Mouse (Mus musculus) gonadal fat pad, adult 2 months (tissue): Measurements from ENCODE around the gene Gjc1. TPM values are rescaled to one million over a fixed set of nuclear protein-coding genes. Genes with fewer than 3 reads are reported as not detected.

Source experiments
- DNase-seq: peaks from one replicate; pipeline ENCODE4 v3.0.0-alpha.2; 2012; ENCODE audit warnings: low read depth
- polyA plus RNA-seq: library from polyadenylated mRNA; depleted of rRNA; stranded (reverse); fragments of >200 nt; gene quantifications from 2 replicates; pipeline ENCODE4 v1.2.3, GENCODE M21; 2012; rRNA removed

Gjc1 gene
- 13.6 and 14.7 TPM in 2 replicates for polyA plus RNA-seq

DNA sequence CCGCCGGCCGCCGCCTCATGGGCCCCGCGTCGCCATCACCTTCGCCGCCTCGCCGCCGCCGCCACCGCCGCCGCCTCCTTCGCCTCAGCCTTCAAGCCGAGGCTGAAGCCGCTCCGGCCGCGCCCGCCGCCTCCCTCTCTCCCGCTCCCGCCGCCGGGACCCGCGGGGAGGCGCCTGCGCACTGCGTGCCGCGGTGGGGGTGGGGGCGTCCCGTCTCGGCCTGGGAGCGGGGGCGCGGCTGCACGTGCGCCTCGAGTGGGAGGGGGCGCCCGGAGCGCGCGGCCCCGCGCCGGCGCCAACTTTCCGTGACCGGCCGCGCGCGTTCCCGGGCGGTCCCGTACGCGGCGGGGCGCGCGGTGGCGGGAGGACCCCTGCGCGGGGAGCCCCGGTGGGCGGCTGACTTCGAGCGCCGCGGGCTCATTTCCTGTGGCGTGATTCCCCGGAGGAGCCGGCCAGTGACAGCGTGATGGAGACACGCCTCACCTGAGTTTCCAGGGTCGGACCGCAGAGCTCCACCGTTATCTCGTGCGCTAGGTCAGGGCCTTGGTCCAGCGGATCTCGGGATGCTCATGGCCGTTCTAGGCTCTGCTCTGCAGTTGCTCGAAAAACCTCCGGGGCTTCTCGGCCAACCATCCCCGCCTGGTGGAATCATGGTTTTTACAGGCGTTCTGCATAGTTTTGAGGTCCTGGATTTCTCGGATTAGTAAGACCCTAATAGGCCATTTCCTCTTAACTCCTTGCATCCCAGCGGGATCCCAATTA, at the start of gene Gjc1:
Gjc1 (minus strand) TSS at position 680 of the 762 bp plus-strand sequence.
- no peak for DNase-seq

DNA sequence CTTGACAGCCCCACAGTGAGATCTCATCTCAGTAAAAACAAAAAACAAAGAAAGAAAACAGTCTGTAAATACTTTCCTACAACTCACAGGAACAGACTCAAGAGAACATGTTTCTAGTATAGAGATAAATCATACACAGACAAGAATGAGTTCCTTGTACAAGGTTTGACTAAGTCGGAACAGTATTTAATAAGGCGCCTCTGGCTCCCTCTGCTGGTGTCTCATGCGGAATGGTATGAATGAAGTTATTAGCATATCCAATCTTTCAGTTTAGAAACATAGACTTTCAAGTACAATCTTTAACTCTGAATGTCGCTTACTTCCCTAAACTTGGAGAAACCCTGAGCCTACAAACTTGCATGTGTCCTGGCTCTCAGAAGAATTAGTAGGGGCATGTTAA, 44.8 kb upstream of the Gjc1 start:
- DNase-seq: no peak

DNA sequence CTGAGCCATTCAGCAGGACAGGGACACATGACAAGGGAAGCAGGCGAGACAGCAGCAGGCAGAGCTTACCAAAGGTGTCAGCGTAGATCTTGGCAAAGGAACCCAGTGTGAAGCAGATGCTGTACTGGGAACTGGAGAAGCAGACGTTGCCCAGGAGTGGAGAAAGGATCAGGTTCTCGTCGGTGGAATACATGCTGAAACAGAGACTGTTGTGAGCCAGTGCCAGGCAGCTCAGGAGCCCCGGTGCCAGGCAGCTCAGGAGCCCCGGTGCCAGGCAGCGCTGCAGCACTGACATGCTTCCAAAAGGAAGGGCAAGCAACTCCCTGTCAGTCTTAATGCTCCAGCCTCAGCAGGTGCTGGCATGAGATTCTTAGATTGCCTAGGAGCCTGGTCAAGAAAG, 40.4 kb upstream of the Gjc1 start:
- DNase-seq: no peak

DNA sequence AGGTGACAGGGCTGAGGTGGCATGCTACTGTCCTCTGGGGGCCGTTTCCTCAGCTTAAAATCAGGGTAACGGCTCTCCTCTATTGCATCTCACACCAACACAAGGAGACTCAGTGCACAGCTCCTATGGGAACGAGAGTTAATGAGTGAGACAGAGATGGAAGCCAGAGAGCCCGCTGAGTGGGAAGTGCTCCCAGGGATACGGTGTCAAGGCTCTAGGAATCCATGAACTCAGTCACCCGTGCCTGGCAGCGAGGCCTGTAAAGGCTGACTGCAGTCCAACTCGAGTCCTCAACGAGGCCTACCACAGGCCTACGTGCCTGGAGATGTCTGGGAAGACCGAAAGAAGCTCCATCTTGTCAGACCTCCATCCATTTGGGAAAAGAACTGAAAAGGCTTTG, 39.5 kb upstream of the Gjc1 start:
- DNase-seq: no peak

DNA sequence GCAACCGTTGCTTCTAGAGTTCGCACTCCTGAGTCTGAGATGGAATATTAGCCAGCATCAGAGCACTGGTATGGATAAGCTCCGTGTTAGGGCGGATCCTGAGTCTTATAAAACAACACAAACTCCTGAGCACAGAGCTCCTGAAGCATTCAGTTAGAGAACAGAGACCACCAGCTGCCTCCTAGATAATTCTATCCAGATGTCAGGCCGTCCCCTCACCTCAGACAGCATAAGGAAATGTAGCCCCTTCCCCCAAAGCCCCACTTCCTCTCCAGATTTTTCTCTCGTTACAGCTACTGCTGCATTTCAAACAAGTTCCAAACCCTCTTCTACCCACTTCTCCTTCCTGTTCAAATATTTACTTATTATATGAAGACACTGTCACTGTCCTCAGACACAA, 36.4 kb upstream of the Gjc1 start:
- no peak for DNase-seq

DNA sequence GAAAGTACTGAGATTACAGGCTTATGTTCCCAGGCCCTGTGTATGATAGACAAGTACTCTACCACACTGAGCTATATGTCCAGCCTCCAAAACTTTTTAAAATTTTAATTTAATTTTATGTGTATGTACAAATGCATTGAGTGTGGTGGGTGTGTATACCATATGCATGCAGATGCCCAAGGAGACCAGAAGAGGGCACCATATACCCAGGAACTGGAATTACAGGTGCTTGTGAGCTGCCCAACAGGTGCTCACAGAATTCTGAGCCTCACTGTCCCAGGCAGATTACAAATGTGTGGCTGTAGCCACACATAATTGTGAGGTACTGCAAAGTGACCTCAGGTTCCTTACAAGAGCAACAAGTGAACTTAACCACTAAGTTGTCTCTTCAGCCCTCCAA, 34.3 kb upstream of the Gjc1 start:
- DNase-seq: no peak

DNA sequence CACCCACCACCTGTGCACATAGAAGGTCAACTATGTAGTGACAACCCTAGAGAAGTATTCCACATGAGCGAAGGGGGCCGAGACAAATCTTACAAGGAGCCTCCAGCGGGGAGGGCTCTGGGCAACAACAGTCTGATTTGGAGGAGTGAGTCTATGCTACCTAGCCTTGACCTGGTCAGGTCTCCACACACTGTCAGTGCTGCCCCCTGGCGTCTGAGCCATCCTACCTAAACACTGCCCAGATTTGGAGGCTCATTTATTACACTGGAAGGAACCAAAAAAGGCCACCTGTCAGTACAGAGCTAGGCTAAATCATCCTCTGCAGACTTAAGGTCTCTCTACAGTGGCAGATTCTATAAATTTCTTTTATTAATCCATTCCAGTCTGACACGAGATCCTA, 32.4 kb upstream of the Gjc1 start:
- no peak for DNase-seq

DNA sequence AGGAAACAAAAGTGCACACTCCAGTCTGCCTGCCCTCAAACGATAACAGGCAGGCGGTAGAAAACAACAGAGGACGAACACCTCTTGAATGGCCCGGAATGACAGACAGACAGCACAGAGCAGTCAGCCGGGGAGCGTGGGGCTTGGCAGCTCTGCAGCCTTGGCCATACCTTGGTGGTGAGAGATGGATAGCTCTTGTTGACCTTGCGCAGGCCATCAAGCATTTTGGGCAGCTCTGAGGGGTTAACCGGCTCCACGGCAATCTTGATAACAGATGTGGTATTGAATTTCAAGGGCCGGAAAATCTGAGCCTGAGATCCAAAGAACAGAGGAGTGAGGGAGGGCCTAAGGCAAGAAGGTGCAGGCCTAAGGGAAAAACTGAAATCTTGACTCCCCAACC, 26.4 kb upstream of the Gjc1 start:
- no peak for DNase-seq

DNA sequence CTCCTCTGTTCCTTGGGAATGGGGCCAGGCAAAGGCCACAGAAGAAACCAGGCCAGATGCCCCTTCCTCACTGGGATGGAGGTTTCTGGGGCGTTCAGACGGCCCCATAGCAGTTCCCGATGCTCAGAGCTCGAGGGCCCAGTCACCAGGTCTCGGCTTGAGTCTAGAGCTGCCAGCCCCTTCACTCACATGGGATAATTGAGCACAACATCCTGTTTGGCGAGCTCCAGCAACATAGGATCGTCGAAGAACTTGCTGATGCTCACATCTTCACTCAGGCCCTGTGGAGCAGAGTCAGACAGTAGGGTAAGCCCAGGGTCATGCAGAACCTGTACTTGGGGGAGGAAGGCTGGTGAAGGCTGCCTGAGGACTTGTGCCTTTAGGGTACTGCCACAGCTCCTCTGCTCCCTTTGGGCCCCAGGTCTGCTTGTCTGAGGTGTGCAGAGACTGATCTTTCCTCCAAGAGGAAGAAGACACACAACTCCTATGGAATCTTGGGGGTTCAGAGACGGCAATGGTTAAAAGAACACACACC, 19.2 kb upstream of the Gjc1 start:
- no peak for DNase-seq

DNA sequence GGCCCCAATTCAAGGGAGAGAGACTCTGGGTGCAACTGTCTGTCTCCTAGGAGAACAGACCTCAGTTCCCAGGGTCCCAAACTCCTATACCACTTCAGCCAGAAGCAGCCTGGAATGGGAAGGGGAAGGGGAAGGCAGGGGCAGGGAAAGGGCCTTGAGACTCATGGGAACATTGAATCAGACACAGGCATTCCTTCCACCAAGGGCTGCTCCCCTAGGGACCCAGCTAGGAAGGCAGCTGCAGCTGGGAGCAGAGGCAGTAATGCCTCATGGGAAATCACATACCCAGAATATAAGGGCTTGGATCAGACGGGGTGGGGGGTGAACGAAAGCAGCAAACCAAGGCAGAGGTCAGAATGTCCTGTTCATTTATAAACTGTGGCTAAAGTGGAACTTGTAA, 18.6 kb upstream of the Gjc1 start:
- no peak for DNase-seq

DNA sequence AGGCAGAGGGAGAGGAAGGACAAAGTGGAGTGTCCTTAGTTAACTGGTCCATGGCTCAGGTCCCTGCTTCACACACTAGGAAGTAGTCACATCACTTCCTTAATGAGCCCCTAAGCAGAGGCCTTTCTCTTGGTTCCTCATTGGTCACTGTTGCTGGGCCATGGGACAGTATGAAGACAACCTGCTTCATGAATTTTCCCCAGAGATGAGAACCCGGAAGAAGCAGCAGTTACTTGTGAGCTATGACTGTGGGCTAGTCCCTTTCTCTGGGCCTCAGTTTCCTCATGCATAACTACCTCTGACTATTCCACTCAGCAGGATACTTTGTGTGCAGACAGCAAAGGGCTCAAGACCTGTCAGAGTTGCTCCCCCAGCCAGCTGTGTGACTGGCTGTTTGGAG, 17.9 kb upstream of the Gjc1 start:
- no peak for DNase-seq

DNA sequence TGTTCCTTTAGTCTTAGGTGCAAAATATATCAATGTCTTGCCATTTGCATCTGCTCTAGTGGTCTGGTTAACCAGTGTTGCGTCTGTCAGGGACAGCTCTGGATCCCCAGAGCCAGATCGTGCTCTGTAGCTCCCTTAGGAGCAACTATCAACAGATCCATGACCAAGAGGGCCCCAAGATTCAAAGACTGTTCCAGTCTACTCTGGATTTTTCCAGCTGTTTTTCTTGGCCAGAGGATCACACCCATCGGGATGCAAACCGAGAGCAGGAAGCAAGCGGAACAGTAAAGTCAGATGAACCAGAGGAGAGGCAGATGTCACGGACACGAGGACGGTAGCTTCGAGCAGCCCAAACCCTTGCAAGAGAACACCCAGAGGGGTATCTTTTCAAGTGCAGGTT, 16.6 kb upstream of the Gjc1 start:
- no peak for DNase-seq

DNA sequence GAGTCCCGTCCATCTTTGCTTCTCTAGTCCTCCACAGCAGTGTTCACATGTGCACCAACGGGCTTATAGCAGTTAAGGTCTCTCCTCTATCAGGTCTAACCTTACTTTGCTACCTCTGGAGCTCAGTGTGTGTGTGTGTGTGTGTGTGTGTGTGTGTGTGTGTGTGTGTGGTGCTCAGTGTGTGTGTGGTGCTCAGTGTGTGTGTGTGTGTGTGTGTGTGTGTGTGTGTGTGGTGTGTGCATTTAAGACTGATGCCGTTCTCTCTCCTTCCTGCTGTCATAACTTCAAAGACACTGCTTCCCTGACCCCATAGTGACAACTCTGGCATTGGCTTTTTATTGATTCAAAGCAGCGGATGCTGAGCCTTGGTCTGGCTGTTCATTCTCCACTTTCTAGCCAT, 16.0 kb upstream of the Gjc1 start, which contains the start of gene Higd1b:
Higd1b (plus strand) TSS at position 301 of the 400 bp plus-strand sequence.
- no peak for DNase-seq

DNA sequence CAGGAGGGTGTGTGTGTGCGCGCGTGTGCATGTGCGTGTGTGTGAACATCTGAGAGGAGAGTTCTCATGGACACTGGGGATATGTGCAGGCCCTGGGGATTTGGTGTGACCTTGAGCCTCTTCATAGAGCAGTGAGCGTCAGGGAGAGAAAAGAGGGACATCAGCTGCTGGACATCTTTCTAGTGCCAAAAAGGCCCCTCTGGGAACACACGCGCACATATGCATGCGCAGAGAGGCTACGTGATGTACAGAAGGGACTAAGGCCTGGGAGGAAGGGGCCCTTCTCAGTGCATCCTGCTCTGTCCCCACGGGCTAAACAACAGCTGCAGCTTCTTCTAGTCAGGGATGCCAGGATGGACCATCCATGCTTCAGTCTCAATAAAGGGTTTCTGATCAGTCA, 14.7 kb upstream of the Gjc1 start:
- no peak for DNase-seq

DNA sequence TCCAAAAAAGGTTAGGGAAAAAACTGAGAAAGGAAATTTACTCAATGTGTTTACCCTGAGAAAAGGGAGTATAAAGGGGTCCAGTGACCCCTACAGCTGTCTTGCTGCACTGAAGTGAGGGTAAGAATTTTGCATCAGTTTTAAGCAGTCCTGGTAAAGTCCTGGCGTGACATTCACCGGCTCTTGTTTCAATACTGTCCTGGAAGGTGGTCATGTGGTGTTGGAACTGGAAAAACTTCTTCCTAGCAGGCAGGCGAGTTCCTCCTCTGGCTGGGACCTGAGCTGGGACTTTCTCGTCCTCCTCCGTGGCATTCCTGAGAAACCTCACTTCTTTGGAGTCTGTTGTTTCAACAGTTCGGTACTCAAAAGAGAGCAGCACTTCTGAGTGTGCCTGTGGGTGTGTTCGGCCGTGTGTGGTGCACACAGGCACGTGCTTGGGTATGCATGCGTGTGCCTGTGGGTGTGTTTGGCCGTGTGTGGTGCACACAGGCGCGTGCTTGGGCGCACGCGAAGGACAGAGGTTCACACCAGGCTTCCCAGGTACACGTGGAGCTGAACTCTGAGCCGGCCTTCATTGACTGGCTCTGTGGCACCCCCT, 13.3 kb upstream of the Gjc1 start:
- DNase-seq: no peak

DNA sequence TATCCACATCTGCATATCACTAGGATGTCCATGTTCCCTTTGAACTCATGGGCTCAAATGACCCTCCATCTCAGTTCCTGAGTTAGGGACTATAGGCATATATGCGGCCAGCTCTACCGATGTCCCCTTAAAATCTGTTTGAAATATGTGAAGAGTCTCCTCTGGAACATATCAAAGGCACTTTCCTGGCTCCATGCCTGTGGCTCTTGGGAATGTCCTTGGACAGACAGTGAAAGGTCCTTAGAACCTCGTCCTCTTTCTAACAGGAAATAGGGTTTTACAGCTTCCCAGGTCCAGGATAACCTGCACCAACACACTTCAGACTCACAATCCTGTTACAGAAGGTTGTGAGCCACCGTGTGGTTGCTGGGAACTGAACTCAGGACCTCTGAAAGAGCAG, 10.8 kb upstream of the Gjc1 start:
- DNase-seq: no peak

DNA sequence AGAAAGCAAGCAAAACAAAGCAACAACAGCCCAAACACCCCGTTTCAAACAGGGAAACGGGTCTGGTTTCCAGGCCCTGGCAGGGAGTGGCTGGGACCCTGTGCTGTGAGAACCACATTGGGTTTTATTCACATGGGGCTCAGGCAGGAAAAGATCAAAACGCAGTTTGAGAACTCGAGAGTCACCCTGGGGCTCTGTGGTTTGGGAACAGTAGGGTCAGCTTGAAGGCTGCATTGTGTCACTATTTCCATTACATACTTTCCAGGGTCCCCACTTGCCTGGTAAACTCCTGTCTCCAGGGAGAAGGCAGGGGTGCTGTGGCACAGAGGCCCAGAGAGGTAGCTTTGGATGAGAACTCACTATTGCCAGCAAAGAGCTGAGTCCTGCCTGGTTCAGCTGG, 7.6 kb upstream of the Gjc1 start:
- no peak for DNase-seq

DNA sequence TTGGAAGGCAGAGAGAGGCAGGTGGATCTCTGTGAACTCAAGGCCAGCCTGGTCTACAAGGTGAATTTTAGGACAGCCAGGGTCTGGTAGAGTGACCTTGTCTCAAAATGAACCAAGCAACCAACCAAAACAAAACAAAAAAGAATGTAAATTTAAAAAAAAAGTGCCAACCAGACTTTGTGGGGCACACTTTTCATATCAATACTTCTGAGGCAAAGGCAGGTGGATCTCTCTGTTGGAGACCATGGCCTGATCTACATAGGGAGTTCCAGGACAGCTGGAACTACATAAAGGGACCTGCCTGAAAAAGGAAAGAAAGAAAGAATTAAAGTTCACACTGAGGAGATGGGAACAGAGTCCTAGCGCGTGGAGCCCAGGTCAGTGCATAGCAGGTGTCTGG, 7.0 kb upstream of the Gjc1 start:
- no peak for DNase-seq

DNA sequence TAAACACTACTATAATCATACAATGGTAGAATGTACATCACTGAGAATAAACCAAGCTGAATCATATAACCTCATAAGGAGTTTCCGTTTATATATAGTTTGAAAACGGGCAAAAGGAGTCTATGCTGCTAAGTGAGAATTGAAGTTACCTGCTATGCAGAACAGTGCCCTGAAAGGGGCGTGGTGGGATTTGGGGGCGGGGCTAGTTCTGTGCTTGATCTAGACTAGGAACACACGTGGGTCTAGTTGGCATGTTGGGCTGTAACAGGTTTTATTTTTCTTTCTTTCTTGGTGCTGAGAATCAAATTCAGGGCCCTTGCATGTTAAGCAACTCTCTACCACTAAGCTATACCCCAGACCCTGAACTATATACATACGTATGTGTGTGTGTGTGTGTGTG, 1.7 kb upstream of the Gjc1 start:
- DNase-seq: no peak

DNA sequence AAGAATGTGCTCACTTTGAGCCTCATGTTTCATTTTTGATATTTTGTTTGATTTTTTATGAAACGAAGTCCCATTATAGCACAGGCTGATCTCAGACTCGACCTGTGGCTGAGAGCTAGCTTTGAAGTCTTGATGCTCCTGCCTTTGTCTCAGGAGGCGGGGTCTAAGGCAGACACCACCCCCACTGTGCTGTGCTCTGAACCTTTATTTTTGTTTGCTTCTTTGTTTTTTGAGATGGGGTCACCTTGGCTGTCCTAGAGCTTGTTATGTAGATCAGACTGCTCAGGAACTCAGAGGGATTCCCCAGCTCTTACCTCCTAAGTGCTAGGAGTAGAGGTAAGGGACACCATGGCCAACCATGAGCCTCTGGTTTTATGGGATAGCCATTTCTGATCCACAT, 932 bp upstream of the Gjc1 start:
- no peak for DNase-seq

DNA sequence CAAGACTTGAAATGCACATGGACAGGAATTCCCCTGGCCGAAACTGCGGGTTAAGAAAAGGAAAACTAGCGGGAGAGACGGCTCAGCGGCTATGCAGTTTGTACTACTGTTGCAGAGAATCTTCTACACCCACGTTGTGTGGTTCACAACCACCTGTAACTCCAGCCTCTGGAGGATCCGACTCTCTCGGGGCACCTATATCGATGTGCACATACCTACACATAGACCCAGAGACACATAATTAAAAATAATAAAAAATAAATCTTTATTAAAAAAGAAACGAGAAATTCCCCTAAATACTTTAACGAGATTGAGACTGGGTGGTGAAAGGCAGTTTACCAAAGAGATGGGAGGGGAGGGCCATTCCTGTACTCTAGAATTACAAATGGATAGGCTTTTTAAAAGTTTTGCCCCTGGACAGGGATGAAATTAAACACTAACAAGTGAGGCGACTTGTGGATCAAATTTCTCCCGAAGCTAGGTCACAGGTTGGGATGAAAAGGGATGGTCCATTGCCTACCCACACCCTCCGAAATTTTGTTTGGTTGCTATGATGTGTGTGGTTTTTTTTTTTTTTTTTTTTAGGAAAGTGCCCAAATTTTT, 384 bp upstream of the Gjc1 start:
- no peak for DNase-seq

DNA sequence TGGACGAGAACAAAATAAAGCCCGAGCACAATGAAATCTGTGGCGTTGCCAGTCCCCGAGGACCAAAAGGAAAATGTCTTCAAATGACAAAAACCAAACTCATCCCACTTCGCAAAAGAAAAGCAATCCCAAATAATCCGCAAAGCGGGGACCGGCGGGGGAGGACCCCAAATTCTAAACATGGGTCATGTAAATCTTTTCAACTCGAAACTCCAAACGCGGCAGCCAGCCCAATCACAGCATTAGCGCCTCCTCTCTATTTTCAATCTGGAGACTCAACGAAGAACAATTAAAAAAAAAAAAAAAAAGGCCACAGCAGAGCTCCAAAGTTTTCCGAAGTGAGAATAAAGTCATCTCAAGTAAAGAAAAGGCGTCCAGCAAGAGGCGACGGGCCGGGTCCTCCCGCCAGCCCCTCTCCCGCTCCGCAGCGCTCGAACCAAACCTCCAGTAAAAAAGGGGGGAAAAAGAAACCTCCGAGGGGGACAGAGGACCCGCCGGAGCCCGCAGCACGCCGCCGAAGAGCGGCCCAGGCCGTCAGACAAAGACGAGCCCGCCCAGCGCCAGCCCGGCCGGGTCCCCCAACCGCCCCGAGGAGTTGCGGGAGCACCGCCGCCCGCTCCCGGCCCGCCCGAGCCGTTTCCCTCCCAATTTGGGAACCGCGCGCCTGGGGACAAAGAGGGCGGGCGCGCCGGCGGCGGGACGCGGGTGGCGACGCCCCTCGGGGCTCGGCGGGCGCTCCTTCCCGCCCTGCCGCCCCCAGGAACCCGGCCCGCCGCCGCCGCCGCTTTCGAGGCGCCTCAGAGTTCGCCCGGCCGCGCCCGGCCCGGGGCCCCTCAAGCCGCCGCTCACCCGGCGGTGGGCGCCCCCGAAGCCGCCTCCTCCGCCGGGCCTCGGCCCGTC, 1.1 kb downstream of the Gjc1 start:
- DNase-seq: no peak
